Mouse (Mus musculus) heart, adult 2 months (tissue): Measurements from ENCODE around the gene Gpr152.

Source experiments
- CTCF ChIP-seq: fragments of 200-600 bp; IDR thresholded peaks from 2 replicates; pipeline ENCODE4 v1.8.1; 2022; ENCODE audit warnings: antibody characterized with exemption, mild to moderate bottlenecking, moderate library complexity
- EP300 ChIP-seq: fragments of 200-500 bp; IDR thresholded peaks from 2 replicates; pipeline ENCODE4 v1.6.1; 2011; ENCODE audit warnings: low read depth, low read length, control low read depth; ENCODE audit not compliant: insufficient read depth
- POLR2A ChIP-seq: fragments of 200-500 bp; IDR thresholded peaks from 2 replicates; pipeline ENCODE4 v1.6.1; 2011; ENCODE audit warnings: mild to moderate bottlenecking, low read depth, low read length, control low read depth; ENCODE audit not compliant: insufficient read depth

DNA sequence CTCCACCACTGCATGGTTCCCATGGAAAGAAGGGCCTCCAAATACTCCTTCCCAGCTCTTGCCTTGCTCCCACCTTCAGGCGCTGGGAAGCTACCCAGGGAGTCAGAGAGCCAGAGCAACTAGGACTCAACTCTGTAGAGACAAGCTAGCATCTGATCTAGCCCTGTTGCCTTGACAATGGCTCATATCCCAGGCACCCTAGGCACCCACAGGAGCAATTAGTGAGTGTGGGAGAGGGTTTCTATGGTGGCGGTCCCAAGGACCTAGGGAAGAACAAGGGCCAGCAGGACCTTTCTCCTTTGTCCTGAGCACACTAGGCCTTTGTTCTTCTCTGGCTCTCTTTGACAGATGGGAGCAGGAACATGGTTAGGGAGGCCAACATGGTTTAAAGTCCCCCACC is 44.1 kb downstream of the Gpr152 start:
- TF ChIP-seq EP300 = no peak
- no peak for TF ChIP-seq CTCF
- no peak for TF ChIP-seq POLR2A
